Mouse (Mus musculus) c-Kit-positive CD71-positive TER-119-positive erythroid progenitor cells, embryonic 14.5 days (primary cell): ENCODE measurements around the gene Fam131b.

Experiments used
- DNase-seq: peaks from one replicate; pipeline ENCODE4 v3.0.0-alpha.2; 2013; ENCODE audit warnings: low spot score

Gene Fam131b

DNA sequence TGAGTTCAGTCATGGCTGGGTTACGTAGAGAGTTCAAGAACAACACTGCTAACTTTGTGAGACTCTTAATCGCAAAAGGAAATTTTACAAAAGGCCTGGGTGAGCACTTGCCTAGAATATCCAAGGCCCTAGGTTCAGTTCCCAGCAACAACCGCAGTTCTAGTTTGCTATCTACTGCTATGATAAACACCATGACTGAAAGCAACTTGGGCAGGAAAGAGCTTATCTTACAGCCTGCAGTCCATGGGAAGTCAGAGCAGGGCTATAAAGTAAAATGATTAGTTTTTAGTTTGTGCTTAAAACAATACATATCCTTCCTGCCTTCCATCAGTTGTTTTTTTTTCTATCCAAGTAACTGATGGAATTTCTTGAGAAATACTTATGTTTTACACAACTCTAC is 2.1 kb upstream of the Fam131b start:
- DNase-seq, result no peak

DNA sequence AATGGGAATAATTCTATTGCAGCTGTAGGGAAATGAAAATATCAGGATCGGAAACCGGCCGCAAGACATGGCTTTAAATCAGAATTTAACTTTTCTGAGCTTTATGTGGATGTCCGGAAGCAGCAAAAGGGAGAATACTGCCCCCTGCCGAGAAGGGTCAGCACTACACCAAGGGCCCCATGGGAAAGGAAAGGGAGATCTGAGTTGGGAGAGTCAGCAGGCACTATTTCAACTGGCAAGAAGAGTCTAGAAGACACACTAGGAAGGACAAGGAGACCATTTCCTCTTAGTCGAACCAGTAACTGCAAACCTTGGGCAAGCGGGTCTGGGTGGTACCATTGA is 796 bp upstream of the Fam131b start:
- DNase-seq, result peak; percentile 40

DNA sequence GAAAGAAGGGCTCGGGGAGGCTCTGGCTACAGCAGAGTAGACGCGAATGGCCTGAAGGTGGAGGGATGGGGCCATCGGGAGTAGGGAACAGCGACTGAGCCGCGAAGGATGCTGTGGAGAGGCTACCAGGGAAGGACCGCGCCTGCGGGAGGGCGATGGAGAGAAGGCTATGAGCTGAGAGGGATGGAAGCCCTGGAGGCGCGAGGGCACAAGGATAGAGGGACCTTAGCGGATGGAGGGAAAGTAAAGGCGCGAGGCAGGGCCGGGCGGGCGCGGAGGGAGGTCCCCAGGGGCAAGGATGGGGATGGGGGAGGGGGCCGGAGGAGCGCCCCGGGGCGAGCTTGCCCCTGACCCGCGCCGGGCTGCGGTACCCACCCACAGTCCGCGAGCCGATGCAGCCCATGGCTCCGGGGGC is 369 bp downstream of the Fam131b start:
- no peak for DNase-seq

DNA sequence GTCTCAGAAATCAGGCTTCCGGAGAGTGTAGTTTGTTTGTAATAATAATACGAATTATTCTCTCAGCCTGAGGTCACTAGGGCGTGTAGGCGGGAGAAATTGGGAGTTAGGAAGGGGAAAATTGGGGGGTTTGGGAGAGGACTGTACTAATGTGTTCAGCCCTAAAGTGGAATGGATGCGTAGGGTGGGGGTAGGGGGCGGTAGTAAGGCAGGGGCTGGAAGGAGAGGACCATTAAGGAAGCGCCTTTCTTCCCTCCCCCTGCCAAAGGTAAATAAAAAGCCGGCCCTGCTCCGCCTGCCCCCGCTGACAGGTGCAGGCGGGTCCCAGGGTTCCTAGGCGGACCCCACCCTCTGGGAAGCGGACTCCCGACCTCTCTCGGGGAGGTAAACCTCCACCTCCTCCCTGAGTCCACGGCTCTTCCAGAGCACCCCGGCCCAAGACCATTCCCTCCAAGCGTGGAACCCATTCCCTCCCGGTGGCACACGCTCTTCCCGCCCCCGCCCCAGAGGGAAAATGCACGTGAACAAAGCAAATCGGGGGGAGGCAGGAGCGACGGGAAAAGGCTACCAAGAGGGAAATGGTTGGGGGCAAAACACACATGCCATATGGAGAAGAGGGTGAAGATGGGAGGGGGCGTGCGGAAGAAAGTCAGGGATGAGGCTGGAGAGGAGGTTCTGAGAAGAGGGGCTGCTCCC is 924 bp downstream of the Fam131b start:
- no peak for DNase-seq

DNA sequence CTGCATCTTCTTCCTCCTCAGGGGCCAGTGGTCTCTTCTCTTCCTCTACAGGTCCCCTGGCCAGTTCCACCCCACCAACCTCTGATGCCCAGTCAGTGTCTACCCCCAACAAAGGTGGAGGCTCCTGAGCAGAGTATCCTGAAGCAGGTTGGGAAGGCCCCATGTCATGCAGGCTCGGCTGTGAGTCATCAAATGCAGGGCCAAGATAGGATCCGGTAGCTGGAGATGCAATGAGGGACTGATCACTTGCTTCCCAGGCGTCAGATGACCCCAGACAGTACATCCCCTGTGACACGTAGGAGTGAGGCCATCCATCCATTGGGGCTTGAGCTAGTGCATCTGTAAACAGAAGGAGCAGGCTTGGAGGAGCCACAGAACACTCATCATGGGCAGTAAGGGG is 6.2 kb downstream of the Fam131b start:
- no peak for DNase-seq

DNA sequence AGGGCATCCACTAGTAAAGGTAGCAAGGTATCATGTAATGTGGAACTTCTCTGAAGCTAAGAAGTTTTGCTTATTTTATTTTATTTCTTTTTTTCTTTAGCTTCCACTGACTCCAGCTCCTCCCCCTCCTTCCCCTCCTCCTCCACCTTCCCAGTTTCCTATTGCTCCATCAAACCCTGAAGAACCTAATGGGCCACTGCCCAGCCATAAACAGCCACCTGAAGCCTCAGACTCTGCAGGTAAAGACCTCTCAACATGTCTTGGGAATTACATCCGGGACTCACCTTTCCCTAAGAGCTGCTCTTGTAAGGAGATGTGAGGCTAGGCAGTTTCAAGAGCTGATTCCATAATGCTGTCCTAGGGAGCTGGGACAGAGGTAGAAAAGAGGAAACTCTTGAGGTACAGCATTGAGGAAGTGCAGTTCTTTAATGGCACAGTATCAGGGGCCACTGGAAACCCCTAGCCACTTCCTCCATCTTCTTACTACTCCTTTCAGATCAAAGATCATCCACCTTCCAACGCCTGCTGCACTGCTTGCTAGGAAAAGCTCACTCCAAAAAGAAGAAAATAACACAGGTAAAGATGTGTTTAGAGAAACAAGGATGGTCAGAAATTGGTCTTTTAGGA is 13.9 kb downstream of the Fam131b start:
- DNase-seq, result no peak

DNA sequence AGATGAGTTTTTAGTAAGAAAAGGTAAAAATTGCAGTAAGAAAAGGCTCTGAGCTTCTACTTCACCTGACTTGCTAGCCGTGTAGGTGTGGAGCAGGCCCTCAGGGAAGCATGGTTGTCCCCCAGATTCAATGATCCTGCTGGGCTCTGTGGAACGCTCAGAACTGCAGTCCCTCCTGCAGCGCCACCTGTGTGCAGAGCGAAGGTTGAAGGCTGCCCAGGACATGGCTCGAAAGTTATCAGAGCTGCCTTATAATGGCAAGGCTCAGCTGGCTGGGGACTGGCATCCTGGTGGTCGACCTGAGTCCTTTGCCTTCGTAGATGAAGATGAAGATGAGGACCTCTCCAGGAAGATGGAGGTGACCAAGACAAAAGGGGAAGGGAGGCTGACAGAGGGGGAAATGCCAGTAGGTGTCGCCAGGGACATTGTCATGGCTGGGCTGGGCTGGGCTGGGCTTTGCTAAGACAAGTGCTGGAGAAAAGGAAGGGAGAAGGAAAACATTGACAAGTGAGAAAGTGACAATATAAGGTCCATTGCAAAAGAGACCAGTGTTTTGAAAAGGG is 14.5 kb downstream of the Fam131b start:
- no peak for DNase-seq

DNA sequence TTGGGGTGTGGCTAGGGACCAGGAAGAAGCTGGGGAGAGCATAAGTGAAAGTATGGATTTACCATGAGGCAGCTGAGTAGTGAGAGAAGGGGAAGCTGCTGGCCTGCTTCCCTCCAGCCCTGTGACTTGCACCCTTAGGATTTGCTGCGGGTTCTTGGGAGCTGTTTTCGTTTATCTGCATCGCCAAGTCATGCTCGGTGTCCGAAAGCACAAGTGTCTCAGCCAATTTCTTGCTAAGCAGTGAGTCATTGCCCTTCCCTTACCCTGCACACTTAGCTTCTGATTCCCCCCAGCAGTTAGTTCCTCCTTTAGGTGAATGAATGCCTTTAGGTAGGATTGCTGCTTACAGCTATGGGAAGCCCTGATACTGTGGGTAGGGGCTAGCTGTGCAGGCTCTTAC is 25.1 kb downstream of the Fam131b start:
- no peak for DNase-seq

DNA sequence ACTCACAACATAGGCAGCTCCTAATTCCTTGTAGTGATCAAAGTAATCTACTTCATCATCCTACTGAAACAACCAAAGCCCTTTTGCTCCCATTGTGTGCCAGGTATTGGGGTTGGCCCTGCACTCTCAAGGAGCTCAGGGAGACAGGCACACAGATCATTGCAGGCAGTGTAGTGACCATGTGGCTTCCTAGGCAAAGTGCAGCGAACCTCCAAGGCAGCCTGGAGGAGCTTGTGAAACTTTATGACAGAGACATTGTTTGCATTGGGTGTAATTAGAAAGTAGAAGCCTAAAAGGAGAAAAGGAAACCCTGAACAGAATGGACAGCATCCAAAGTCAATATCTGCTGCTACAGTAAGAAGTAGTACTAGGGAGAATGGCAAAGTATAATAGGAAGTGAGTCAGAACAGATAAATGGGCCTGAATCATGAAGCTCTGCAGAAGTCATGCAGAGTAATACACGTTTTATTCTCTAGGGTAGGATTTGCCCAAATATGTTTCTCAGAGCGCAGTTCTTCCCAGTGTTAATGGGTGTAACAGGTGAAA is 28.8 kb downstream of the Fam131b start:
- no peak for DNase-seq

DNA sequence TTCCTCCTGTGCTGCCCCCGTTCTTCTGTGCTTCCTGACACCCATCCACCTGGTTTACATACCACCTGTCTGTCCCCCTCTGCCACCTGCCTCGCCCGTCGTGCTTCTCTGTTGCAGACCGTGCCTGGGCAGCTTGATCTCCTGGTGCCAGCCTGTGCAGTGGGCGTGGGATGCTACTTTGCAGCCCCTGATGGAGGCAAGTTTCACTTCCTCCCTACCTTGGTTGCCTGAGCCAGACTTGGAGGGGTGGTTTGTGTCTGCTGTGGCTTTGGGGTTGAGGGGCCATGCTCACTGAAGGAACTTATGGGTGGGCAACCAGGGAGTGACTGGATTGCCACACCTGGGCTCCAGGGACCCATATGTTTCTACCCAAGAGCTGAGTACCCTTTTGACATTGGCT is 31.1 kb downstream of the Fam131b start:
- no peak for DNase-seq

DNA sequence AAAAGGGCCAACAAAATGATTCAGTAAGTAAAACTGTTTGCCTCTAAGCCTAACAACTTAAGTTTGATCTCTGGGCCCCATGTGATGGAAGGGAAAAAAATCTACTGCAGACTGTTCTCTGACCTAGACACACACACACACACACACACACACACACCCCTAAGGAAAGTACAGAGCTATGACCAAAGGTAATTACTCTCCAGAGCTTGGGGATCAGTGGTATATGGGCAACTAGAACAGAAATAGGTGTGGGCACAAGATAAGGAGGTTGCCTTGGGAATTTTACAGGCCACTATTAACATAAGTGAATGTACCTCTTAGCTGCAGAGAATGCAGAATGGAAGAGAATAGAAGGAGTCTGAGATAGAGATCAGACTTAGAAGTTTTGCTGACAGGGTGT is 36.9 kb downstream of the Fam131b start:
- DNase-seq, result no peak

DNA sequence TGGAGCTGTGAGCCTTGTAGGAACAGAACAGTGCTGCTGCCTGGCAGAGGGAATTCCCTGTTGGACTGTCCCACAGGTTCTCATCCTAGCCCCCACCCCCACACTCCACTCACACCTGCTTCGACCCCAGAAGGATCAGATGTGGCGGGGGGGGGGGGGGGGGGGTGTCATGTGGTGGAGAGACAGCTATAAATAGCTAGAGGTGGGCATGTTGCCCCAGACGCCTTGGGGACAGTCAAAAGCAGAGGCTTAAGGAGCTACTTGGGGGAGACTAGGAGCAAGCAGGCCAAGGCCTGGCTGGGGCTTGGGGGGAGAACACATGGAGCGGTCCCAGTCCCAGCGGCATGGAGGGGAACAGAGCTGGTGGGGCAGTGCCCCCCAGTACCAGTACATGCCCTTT is 38.0 kb downstream of the Fam131b start, which contains the start of gene Clcn1:
Clcn1 (plus strand) TSS at position 238 of the 400 bp plus-strand sequence.
- DNase-seq, result no peak

DNA sequence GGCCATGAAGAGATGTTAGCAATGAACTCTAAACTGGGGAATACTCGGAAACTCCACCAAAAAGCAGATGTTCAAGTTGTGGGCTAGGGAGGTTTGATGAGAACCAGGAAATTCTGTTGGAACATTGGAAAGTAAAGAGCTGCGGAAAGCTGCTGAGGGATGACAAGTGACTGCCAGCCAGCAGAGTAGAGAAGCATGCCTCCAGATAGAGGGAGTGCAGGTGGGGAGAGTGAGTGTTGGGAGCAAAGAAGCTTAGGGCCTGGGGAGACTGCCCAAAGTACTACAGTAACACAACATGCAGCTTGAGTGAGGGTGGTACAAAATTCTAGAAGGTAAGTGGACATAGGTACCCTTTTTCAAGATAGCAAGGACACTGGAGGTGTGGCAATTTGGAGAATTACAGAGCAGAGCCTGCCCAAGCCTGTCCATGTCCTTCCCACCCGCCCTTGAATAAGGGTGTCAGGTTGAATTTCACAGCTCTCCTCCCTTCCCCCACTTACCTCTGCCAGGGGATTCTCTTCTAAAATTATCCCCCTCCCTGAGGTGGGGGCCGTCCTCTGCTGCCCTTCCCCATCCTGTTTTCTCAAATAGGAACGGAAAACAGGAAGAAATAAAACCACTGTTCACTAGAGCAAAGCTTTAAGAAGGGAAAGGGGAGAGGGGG is 41.4 kb downstream of the Fam131b start:
- no peak for DNase-seq

DNA sequence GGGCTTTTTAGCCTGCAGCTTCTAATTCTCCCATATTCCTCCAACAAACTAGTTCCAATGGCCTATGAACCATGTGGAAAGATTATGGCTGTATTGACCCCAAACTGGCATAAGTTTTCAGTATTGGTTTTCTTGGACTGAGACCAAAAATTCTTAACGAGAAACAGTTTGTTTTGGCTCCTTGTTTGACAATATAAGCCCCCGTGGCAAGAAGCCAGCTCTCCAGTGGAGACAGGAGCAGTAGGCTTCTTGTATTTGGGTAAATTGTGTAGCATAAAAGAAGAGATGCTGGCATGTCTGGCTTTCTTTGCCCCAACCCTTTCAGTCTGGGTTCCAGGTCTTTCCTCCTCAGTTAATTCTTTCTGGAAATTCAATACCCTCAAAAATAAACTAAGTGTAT is 48.3 kb downstream of the Fam131b start:
- DNase-seq, result no peak

DNA sequence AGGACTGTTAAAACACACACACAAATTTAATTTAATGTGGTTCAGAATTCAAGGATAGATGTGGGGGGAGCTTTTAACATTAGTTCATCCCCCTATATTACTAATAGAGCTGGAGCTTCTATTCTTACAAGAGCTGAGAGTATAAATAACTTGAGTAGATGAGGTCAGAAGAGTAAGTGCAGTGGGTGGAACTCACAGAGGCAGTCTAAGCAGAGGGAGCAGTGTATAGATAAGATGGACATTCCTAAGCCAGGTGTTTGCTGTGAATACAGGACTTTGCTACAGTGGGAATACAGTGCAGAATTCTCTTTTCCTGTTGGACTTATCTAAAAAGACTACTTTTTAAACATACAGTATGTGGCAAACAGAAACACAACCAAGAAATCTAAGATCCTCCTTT is 53.6 kb downstream of the Fam131b start:
- DNase-seq, result no peak

DNA sequence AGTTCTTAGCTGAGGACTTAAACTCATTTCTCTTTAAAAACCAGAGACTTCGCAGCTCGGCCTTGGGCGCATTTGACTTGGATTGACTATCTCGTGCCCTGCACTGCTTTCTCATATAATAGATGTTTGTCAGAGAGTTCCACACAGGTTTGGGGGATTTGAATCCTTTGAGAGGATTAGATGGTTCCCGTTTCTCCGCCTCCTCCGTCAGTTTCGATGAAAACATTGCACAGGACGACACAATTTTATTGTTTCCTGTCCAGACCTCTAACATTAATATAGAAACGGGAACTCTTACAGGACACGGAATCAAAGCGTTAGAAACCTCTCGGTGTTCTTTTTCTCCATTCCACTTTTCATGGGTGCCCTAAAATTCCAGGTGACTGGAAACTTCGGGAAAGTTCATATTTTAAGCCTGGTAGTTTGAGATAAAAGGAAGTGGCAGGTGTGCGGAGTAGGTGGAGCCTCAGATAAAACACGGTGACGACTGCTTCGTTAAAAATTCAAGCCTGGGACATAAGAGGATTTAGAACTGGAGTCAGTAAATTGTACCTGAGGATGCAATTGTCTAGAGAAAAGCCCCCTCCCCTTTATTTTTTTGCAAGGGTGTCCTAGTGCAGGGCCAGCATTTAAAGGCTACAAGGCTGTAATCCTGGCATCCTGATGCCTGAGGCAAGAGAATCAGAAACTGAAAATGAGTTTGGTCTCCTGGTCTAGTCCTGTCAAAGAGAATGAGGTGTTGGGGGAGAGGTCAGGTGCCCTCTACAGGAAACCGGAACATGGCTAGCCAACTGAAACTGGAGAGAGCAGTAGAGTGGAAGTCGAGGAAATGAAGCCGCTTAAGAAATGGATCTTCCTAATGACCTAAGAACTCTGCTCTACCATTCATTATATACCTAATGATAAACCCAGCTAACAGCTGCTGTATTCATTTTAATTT is 58.8 kb downstream of the Fam131b start:
- DNase-seq, result peak; percentile 64
